Mouse (Mus musculus) E14TG2a.4 (cell line): ENCODE measurements around the gene Gstt1.
"Not testable (repeated sequence)": the region's sequence is repeated elsewhere in the genome, so short reads cannot be mapped to it uniquely, and the experiment has no call there.

Experiments used
- H3K27me3 ChIP-seq: 2 replicates; pipeline ENCODE4 v1.6.1; 2014; ENCODE audit warnings: low read length, control low read depth; ENCODE audit not compliant: insufficient read depth
- H3K36me3 ChIP-seq: 2 replicates; pipeline ENCODE4 v1.6.1; 2014; ENCODE audit warnings: low read length, control low read depth; ENCODE audit not compliant: insufficient read depth
- H3K4me1 ChIP-seq: replicated peaks from 2 replicates; pipeline ENCODE4 v1.6.1; 2014; ENCODE audit warnings: low read depth, low read length, control low read depth
- H3K4me3 ChIP-seq: replicated peaks from 2 replicates; pipeline ENCODE4 v1.5.1; 2014; ENCODE audit warnings: mild to moderate bottlenecking, low read length
- H3K9me3 ChIP-seq: 2 replicates; pipeline ENCODE4 v1.6.1; 2014; ENCODE audit warnings: low read length, control low read depth
- CTCF ChIP-seq: conservative IDR thresholded peaks from 2 replicates; pipeline ENCODE4 v1.5.1; 2014; ENCODE audit warnings: low read length
- NANOG ChIP-seq: IDR thresholded peaks from 2 replicates; pipeline ENCODE4 v1.6.1; 2014; ENCODE audit warnings: borderline replicate concordance, low read length, mixed read lengths
- POU5F1 ChIP-seq: IDR thresholded peaks from 2 replicates; pipeline ENCODE4 v1.6.1; 2014; ENCODE audit warnings: low read length, borderline replicate concordance

Gene Gstt1

DNA sequence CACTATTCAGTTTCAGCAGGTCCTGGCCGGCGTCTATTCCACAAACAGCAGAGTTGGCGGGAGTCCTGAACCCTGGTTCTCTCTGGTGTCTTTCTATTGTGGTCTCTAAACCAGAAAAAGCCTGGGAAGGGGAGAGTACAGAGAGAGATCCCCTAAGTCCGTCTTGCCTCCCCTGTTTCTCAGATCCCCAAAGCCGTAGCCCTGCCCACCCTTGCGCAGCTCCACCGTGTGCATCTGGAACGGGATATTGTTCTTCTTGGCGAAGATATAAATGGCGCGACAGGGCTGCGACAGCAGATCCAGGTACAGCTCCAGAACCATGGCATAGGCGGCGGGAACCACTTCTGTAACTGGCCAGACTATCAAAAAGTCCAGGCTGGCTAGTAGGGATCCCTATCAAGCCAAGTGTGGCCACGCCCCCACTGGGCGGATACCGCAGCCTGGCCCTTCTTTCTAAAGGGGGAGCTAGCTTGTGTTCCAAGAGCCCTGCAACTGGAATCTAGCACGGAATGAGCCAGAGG is at the start of gene Gstt1:
Gstt1 (minus strand) TSS at position 409 of the 521 bp plus-strand sequence.
- TF ChIP-seq CTCF (no peak), NANOG (no peak), POU5F1 (no peak)
- no peaks in the 10 kb centered on the region for H3K9me3 ChIP-seq
- peaks cover 42% of the 10 kb centered on the region for H3K27me3 ChIP-seq
- H3K4me3 ChIP-seq = peak within 1 kb of the TSS; percentile 75
- H3K36me3 ChIP-seq = no peaks in the 10 kb centered on the region
- H3K4me1 ChIP-seq = peaks cover 61% of the 10 kb centered on the region

- no peaks in the 10 kb centered on the region for H3K36me3 ChIP-seq
- TF ChIP-seq NANOG (no peak), CTCF (no peak), POU5F1 (no peak)
- H3K4me3 ChIP-seq = no peak overlapping the region
- peaks cover 7% of the 10 kb centered on the region; the same call in 1 of the 2 replicates for H3K27me3 ChIP-seq
- H3K9me3 ChIP-seq = no peaks in the 10 kb centered on the region
- H3K4me1 ChIP-seq = peaks cover 74% of the 10 kb centered on the region
These were observed 47.0 kb upstream of the Gstt1 start for GRCm38 (mm10) chr10:75845306-75845930.

DNA sequence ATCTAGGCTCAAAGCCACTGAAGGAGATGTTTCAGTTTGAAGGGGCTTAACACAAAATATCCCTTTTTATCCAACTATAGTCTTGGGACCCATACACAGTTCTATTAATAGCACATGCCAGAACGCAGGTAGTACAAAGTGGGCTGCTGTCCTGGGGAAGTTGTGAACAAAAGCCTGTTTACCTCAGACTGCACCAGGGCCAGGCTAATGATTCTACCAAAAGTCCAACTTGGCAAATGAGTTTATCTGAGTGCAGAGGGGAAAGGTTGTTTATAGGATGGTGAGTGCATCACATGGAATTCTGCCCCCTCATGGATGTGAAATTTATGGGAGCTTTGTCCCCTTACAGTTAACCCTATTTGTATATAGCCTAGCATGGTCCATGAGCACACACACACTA is 46.4 kb upstream of the Gstt1 start:
- H3K4me1 ChIP-seq = peaks cover 69% of the 10 kb centered on the region
- no peaks in the 10 kb centered on the region for H3K9me3 ChIP-seq
- H3K27me3 ChIP-seq = peaks cover 11% of the 10 kb centered on the region; the same call in 1 of the 2 replicates
- H3K36me3 ChIP-seq = no peaks in the 10 kb centered on the region
- TF ChIP-seq POU5F1 (no peak), NANOG (no peak), CTCF (no peak)
- no peak overlapping the region for H3K4me3 ChIP-seq

GRCm38 (mm10) chr10:75843898-75844297 is 45.5 kb upstream of the Gstt1 start:
- not testable (repeated sequence) for H3K36me3 ChIP-seq, H3K9me3 ChIP-seq, H3K4me3 ChIP-seq
- H3K4me1 ChIP-seq = peaks cover 69% of the 10 kb centered on the region
- H3K27me3 ChIP-seq = peaks cover 11% of the 10 kb centered on the region; the same call in 1 of the 2 replicates

- no peaks in the 10 kb centered on the region for H3K9me3 ChIP-seq
- peaks cover 11% of the 10 kb centered on the region; the same call in 1 of the 2 replicates for H3K27me3 ChIP-seq
- TF ChIP-seq POU5F1 = no peak
- TF ChIP-seq NANOG = no peak
- TF ChIP-seq CTCF = no peak
- no peaks in the 10 kb centered on the region for H3K36me3 ChIP-seq
- H3K4me3 ChIP-seq = no peak overlapping the region
- peaks cover 60% of the 10 kb centered on the region for H3K4me1 ChIP-seq
These were observed 40.7 kb upstream of the Gstt1 start for GRCm38 (mm10) chr10:75839092-75839491.

GRCm38 (mm10) chr10:75837248-75837759 is 38.9 kb upstream of the Gstt1 start, which contains the start of gene Gstt2:
Gstt2 (minus strand) TSS chr10:75837424.
- peak within 1 kb of the TSS; percentile 77 for H3K4me3 ChIP-seq

GRCm38 (mm10) chr10:75835761-75836531 is 37.6 kb upstream of the Gstt1 start:
- Histone ChIP-seq H3K9me3 (no peaks in the 10 kb centered on the region), H3K27me3 (peaks cover 4% of the 10 kb centered on the region; the same call in 1 of the 2 replicates), H3K36me3 (no peaks in the 10 kb centered on the region), H3K4me1 (peaks cover 71% of the 10 kb centered on the region), H3K4me3 (peak overlapping the region; percentile 77)
- TF ChIP-seq POU5F1 = no peak

More at GRCm38 (mm10) chr10:75837248-75837759, 38.9 kb upstream of the Gstt1 start, which contains the start of gene Gstt2:
- Histone ChIP-seq H3K36me3 (no peaks in the 10 kb centered on the region), H3K9me3 (no peaks in the 10 kb centered on the region), H3K27me3 (peaks cover 4% of the 10 kb centered on the region; the same call in 1 of the 2 replicates), H3K4me1 (peaks cover 71% of the 10 kb centered on the region)
- TF ChIP-seq NANOG = no peak
- peak; percentile 28 for TF ChIP-seq CTCF
- no peak for TF ChIP-seq POU5F1

DNA sequence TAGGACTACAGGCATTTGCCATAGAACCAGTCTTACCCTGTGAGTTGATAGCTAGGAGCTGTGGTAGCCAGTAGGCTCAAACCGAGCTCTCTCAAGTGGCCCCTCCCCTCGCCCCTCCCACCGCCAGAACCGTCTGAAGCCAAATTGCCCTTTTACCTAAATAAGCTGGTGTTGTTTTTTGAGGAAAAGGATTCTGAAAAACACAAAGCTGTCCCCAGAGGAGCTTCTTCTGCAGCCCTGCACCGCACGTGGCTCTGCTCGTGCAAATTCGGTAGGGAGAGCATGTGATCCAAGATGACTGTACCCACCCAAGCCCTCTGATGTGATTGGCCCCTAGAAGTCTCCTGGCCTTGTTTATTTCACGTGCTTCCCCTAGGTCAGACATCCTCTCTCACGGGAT is 36.9 kb upstream of the Gstt1 start:
- TF ChIP-seq POU5F1 (no peak), CTCF (no peak), NANOG (no peak)

More for the DNA sequence above, 36.9 kb upstream of the Gstt1 start:
- Histone ChIP-seq H3K9me3 (no peaks in the 10 kb centered on the region), H3K4me1 (peaks cover 71% of the 10 kb centered on the region), H3K27me3 (peaks cover 4% of the 10 kb centered on the region; the same call in 1 of the 2 replicates), H3K36me3 (no peaks in the 10 kb centered on the region), H3K4me3 (peak overlapping the region; percentile 82)
